16 mouse cellular contexts compared by ENCODE assay signal in the genomic region with DNA sequence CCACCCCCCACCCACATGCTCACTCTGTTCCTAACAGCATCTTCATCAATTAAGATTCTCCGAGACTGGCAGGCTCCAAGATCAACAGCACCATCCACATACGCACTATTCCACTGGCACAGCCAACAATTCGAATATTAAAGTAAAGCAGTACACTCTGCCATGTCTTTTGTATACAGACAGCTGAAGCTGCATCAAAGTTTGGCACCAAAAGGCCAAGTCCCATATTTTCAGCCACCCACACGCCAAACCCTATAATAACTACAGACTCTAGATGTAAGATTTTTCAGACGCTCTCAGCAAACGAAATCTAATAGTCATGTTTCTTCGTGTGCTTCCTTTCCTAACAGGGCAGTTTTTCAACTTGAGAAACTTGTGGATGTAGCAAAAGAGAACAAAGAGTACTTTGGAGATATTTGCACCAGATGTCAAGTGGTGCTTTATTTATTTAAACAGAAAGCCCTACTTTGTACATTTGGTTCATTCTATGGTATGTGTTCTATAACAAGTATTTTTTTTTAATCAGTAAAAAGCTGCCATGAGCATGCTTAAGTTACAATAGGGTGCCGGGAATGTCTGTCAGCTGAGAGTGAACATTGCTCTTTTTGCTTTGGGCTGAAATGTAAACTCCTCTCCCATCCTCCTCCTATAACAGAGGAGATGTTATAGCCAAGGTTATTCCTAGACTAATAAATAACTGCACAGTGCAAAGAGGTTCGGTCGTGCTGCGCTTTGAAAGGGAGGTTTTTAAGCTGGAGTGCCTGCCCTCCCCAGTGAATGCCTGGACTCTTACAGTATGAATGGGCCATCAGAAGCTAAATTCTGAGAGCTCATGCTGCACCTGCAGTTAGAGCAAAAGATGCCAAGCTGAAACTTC.
DNase-seq lines count a peak whose midpoint lies in the region; ATAC-seq and TF ChIP-seq lines count a peak whose summit lies in the region.
"Had no signal": no experiment of that assay in that cellular context is flagged by ENCODE, and none has a peak within 500 bp of the region (broad histone marks: within the 10 kb centered on the region; RNA-seq: fewer than 3 reads in every experiment).

No protein-coding gene starts in this region.

- no peak overlapping the region for H3K4me2 ChIP-seq in embryonic facial prominence, embryonic 14.5 days (ENCODE audit: low read depth, low read length)
- H3K4me2 ChIP-seq in lung, embryonic 14.5 days = no peak overlapping the region
- no peak overlapping the region for H3K4me2 ChIP-seq in stomach, embryonic 14.5 days (replicated peaks; ENCODE audit: low read depth, low read length)
- H3K4me2 ChIP-seq: heart, embryonic 11.5 days; midbrain, embryonic 13.5 days had no signal

- no peaks in the 10 kb centered on the region for H3K27me3 ChIP-seq in embryonic facial prominence, embryonic 14.5 days (replicated peaks; ENCODE audit: control insufficient read depth, insufficient read depth, low read length)
- no peaks in the 10 kb centered on the region for H3K27me3 ChIP-seq in embryonic facial prominence, embryonic 10.5 days (replicated peaks; ENCODE audit: low read depth, poor library complexity, severe bottlenecking)
- no peaks in the 10 kb centered on the region for H3K27me3 ChIP-seq in lung, embryonic 14.5 days (ENCODE audit: insufficient read depth, low read length)
- no peaks in the 10 kb centered on the region for H3K27me3 ChIP-seq in stomach, embryonic 14.5 days (ENCODE audit: control insufficient read depth, insufficient read depth, low read length)
- H3K27me3 ChIP-seq: midbrain, embryonic 13.5 days had no signal

- DNase-seq in embryonic facial prominence, embryonic 14.5 days (ENCODE audit: low spot score) = peak; percentile 2
- DNase-seq in embryonic facial prominence, embryonic 10.5 days (ENCODE audit: low spot score) = no peak
- DNase-seq in lung, embryonic 14.5 days = peak; percentile 51
- DNase-seq in lung, postnatal 10 days = no peak
- peak; percentile 48 to 81 for DNase-seq in layer of hippocampus, postnatal 14 days (ENCODE audit: low spot score in 2 of 2)
- DNase-seq in kidney, postnatal 10 days = no peak
- DNase-seq in cerebellum, adult 8-10 months = no peak
- DNase-seq: adrenal gland, postnatal 36 days; cerebellum, adult 2 months; gastrocnemius, adult 2 months; kidney, adult 9 months had no signal

- 55% methylated on average over 11 of the region's 11 CpGs for WGBS in embryonic facial prominence, embryonic 14.5 days
- 81% methylated on average over 11 of the region's 11 CpGs for WGBS in embryonic facial prominence, embryonic 10.5 days
- 28% methylated on average over 11 of the region's 11 CpGs for WGBS in lung, embryonic 14.5 days
- WGBS in stomach, embryonic 14.5 days = 44% methylated on average over 11 of the region's 11 CpGs

- H3K9me3 ChIP-seq in embryonic facial prominence, embryonic 14.5 days (ENCODE audit: control insufficient read depth, low read length) = no peaks in the 10 kb centered on the region
- no peaks in the 10 kb centered on the region for H3K9me3 ChIP-seq in embryonic facial prominence, embryonic 10.5 days
- H3K9me3 ChIP-seq in lung, embryonic 14.5 days (ENCODE audit: low read depth, low read length) = no peaks in the 10 kb centered on the region
- no peaks in the 10 kb centered on the region for H3K9me3 ChIP-seq in stomach, embryonic 14.5 days (ENCODE audit: control insufficient read depth, low read depth, low read length)
- H3K9me3 ChIP-seq: hindbrain, embryonic 10.5 days; limb, embryonic 10.5 days; midbrain, embryonic 13.5 days had no signal

- H3K36me3 ChIP-seq in embryonic facial prominence, embryonic 14.5 days (ENCODE audit: control insufficient read depth, insufficient read depth, low read length) = no peaks in the 10 kb centered on the region
- no peaks in the 10 kb centered on the region for H3K36me3 ChIP-seq in embryonic facial prominence, embryonic 10.5 days (replicated peaks)
- no peaks in the 10 kb centered on the region for H3K36me3 ChIP-seq in lung, embryonic 14.5 days (ENCODE audit: insufficient read depth)
- no peaks in the 10 kb centered on the region for H3K36me3 ChIP-seq in stomach, embryonic 14.5 days (ENCODE audit: control insufficient read depth, insufficient read depth, low read length)
- H3K36me3 ChIP-seq: hindbrain, embryonic 10.5 days; limb, embryonic 10.5 days; midbrain, embryonic 13.5 days had no signal

- H3K27ac ChIP-seq in embryonic facial prominence, embryonic 14.5 days (replicated peaks; ENCODE audit: low read depth, low read length) = no peak overlapping the region
- no peak overlapping the region for H3K27ac ChIP-seq in embryonic facial prominence, embryonic 10.5 days (replicated peaks)
- 0 out of 2 replicates have a peak overlapping the region, but pooled peaks have one; percentile 16 for H3K27ac ChIP-seq in lung, embryonic 14.5 days (ENCODE audit: low read depth)
- no peak overlapping the region for H3K27ac ChIP-seq in stomach, embryonic 14.5 days (ENCODE audit: low read length)
- H3K27ac ChIP-seq: gastrocnemius, adult 2 months; hindbrain, embryonic 10.5 days; limb, embryonic 10.5 days; midbrain, embryonic 13.5 days had no signal

- no peak for TF ChIP-seq CTCF in lung, embryonic 14.5 days (IDR thresholded peaks at IDR 0.05; ENCODE audit: low read depth)

- H3K4me3 ChIP-seq in embryonic facial prominence, embryonic 14.5 days (ENCODE audit: low read depth, low read length) = no peak overlapping the region
- H3K4me3 ChIP-seq in embryonic facial prominence, embryonic 10.5 days = no peak overlapping the region
- no peak overlapping the region for H3K4me3 ChIP-seq in lung, embryonic 14.5 days (ENCODE audit: low read depth, low read length)
- H3K4me3 ChIP-seq in stomach, embryonic 14.5 days (ENCODE audit: low read depth, low read length) = no peak overlapping the region
- H3K4me3 ChIP-seq: gastrocnemius, adult 2 months; hindbrain, embryonic 10.5 days; limb, embryonic 10.5 days; midbrain, embryonic 13.5 days had no signal

- peaks cover 5% of the 10 kb centered on the region for H3K4me1 ChIP-seq in embryonic facial prominence, embryonic 14.5 days (ENCODE audit: control insufficient read depth, insufficient read depth, low read length)
- H3K4me1 ChIP-seq in embryonic facial prominence, embryonic 10.5 days = no peaks in the 10 kb centered on the region
- H3K4me1 ChIP-seq in lung, embryonic 14.5 days (ENCODE audit: insufficient read depth) = no peaks in the 10 kb centered on the region
- 0 out of 2 replicates have a peak, but pooled peaks cover 2% of the 10 kb centered on the region for H3K4me1 ChIP-seq in stomach, embryonic 14.5 days (ENCODE audit: control insufficient read depth, insufficient read depth, low read length)
- H3K4me1 ChIP-seq: hindbrain, embryonic 10.5 days; limb, embryonic 10.5 days had no signal

- no peak overlapping the region for H3K9ac ChIP-seq in embryonic facial prominence, embryonic 14.5 days (ENCODE audit: low read depth, low read length)
- H3K9ac ChIP-seq in lung, embryonic 14.5 days = no peak overlapping the region
- H3K9ac ChIP-seq in stomach, embryonic 14.5 days (replicated peaks; ENCODE audit: low read depth, low read length) = no peak overlapping the region
- H3K9ac ChIP-seq: midbrain, embryonic 13.5 days had no signal

- no peak for ATAC-seq in embryonic facial prominence, embryonic 14.5 days (ENCODE audit: low read depth)
- ATAC-seq in lung, embryonic 14.5 days (ENCODE audit: insufficient read depth) = peak; percentile 88
- peak; percentile 61; the same call in 1 of the 2 replicates for ATAC-seq in stomach, embryonic 14.5 days (ENCODE audit: insufficient number of reproducible peaks, insufficient read depth, low FRiP score, low read depth)
- ATAC-seq: midbrain, embryonic 13.5 days had no signal

Comparison
In these comparisons a context has a peak if more than half of its experiments do, and no peak if none do; other contexts are left out.
1. DNase-seq: peak in embryonic facial prominence, embryonic 14.5 days (single experiment), lung, embryonic 14.5 days (single experiment) and layer of hippocampus, postnatal 14 days (2 of 2); none in embryonic facial prominence, embryonic 10.5 days (single experiment), lung, postnatal 10 days (single experiment), kidney, postnatal 10 days (single experiment) and cerebellum, adult 8-10 months (single experiment).